Mouse (Mus musculus) embryonic facial prominence, embryonic 14.5 days (tissue): ENCODE data around the gene Drd5. TPM values are rescaled to one million over a fixed set of nuclear protein-coding genes. Genes with fewer than 3 reads are reported as not detected.
A peak's percentile ranks its signal among the peaks of the same experiment; 100 is the strongest.

Source experiments
- ATAC-seq: fragments of 200-750 bp; cut with Nextera tagmentation; 2 replicates; pipeline ENCODE4 v1.8.0; 2017; ENCODE audit warnings: low read depth, moderate number of reproducible peaks, moderate TSS enrichment
- DNase-seq: peaks from one replicate; pipeline ENCODE4 v3.0.0-alpha.2; 2015; ENCODE audit warnings: low spot score
- H3K27ac ChIP-seq: fragments of 300-500 bp; sonication (generic); replicated peaks from 2 replicates; pipeline ENCODE4 v1.5.1; 2014; ENCODE audit warnings: low read depth, mild to moderate bottlenecking, low read length, moderate library complexity
- H3K27me3 ChIP-seq: fragments of 300-500 bp; sonication (generic); replicated peaks from 2 replicates; pipeline ENCODE4 v1.6.1; 2014; ENCODE audit warnings: low read length; ENCODE audit not compliant: control insufficient read depth, insufficient read depth
- H3K36me3 ChIP-seq: fragments of 300-500 bp; sonication (generic); 2 replicates; pipeline ENCODE4 v1.6.1; 2014; ENCODE audit warnings: low read length, mixed read lengths; ENCODE audit not compliant: control insufficient read depth, insufficient read depth
- H3K4me1 ChIP-seq: fragments of 300-500 bp; sonication (generic); 2 replicates; pipeline ENCODE4 v1.6.1; 2014; ENCODE audit warnings: antibody characterized with exemption, low read length; ENCODE audit not compliant: control insufficient read depth, insufficient read depth
- H3K4me2 ChIP-seq: fragments of 300-500 bp; sonication (generic); 2 replicates; pipeline ENCODE4 v1.6.1; 2014; ENCODE audit warnings: low read depth, mild to moderate bottlenecking, low read length, moderate library complexity, mixed read lengths
- H3K4me3 ChIP-seq: fragments of 300-500 bp; sonication (generic); 2 replicates; pipeline ENCODE4 v1.5.1; 2014; ENCODE audit warnings: low read depth, mild to moderate bottlenecking, low read length
- H3K9ac ChIP-seq: fragments of 300-500 bp; sonication (generic); 2 replicates; pipeline ENCODE4 v1.6.1; 2014; ENCODE audit warnings: low read depth, mild to moderate bottlenecking, low read length, moderate library complexity, mixed read lengths
- H3K9me3 ChIP-seq: fragments of 300-500 bp; sonication (generic); 2 replicates; pipeline ENCODE4 v1.6.1; 2016; ENCODE audit warnings: low read length; ENCODE audit not compliant: control insufficient read depth
- WGBS: fragments of 180-500 bp; shearing (Covaris S2); extraction: QIAGEN DNeasy Blood & Tissue Kit; methylation state at CpG from one replicate; pipeline ENCODE4 v1.1.7; 2014; 5-methylcytosine and 5-hydroxymethylcytosine counted together
- polyA plus RNA-seq: library from polyadenylated mRNA; unstranded; fragments of >200 nt; fragmentation: Nextera tagmentation; extraction: Ambion mirVana; gene quantifications from 2 replicates; pipeline ENCODE4 v1.2.1, GENCODE M21; 2014

Drd5 gene
- polyA plus RNA-seq = not detected in 2 replicates

GRCm38 (mm10) chr5:38318966-38319786 lies at the start of gene Drd5:
Gene Drd5, plus strand, starts transcription at chr5:38319367.
- H3K4me1 ChIP-seq = no peaks in the 10 kb centered on the region
- DNase-seq (no peak), ATAC-seq (peak; percentile 44; the same call in 1 of the 2 replicates)
- WGBS = 2% methylated on average over 25 of the region's 67 CpGs
- H3K9ac ChIP-seq = peak within 1 kb of the TSS; percentile 51; the same call in 1 of the 2 replicates
- H3K36me3 ChIP-seq = no peaks in the 10 kb centered on the region
- peak within 1 kb of the TSS; percentile 81 for H3K4me2 ChIP-seq
- H3K27ac ChIP-seq = no peak within 1 kb of the TSS
- peak within 1 kb of the TSS; percentile 44 for H3K4me3 ChIP-seq
- peaks cover 44% of the 10 kb centered on the region for H3K27me3 ChIP-seq
- peaks cover 6% of the 10 kb centered on the region; the same call in 1 of the 2 replicates for H3K9me3 ChIP-seq

GRCm38 (mm10) chr5:38270942-38271341 lies 48.2 kb upstream of the Drd5 start:
- H3K4me3 ChIP-seq = no peak overlapping the region
- 92% methylated on average over 3 of the region's 3 CpGs for WGBS
- no peak for ATAC-seq
- no peak overlapping the region for H3K27ac ChIP-seq
- no peak for DNase-seq
- no peaks in the 10 kb centered on the region for H3K9me3 ChIP-seq
- H3K9ac ChIP-seq = no peak overlapping the region
- no peak overlapping the region for H3K4me2 ChIP-seq
- H3K36me3 ChIP-seq = peaks cover 39% of the 10 kb centered on the region
- H3K4me1 ChIP-seq = no peaks in the 10 kb centered on the region
- H3K27me3 ChIP-seq = peaks cover 21% of the 10 kb centered on the region

DNA sequence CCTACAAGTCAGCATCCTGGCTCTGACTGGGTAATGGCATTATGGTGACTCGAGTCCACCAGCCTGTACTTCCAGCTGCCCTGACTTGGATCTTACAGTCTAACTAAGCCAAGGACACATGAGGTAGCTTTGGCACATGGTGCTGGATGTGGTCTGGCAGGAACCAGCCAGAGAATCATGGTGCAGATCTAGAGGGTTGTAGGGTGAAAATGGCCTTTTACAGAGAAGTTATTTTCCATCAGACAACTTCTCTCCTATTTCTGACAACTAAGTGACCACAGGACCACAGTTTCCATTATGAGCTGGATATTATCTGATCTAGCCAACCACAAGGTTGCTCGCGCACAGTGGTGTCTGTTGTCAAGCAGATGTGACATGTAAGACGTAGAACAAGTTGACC lies 45.3 kb upstream of the Drd5 start:
- H3K27ac ChIP-seq = no peak overlapping the region

DNA sequence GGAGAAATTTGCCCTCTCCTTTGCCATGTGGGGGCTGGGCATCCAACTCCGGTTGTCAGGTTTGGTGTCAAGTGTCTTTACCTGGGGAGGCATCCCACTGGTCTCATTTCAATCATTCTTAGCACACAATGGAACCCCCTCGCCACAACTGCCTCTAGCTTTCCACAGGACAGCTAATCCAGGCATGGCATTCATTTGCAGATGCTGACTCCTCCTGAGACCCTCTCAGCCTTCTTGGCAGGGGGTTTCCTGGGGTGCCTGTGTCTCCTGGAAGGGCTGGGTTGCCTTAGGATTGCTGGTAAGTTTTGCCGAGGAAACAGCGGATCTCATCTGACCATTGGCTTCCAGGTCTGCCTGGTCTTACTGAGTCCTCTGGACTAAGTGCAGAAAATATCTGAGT lies 43.4 kb upstream of the Drd5 start, which contains the start of gene Otop1:
TSS of gene Otop1 (plus strand) at position 202 of the 400 bp plus-strand sequence.
- H3K4me1 ChIP-seq = no peaks in the 10 kb centered on the region
- H3K4me3 ChIP-seq = peak within 1 kb of the TSS; percentile 18
- H3K4me2 ChIP-seq = peak within 1 kb of the TSS; percentile 36
- DNase-seq = no peak
- H3K36me3 ChIP-seq = no peaks in the 10 kb centered on the region
- no peak for ATAC-seq
- no peak within 1 kb of the TSS for H3K27ac ChIP-seq
- WGBS = 6% methylated on average over 4 of the region's 4 CpGs
- H3K9ac ChIP-seq = no peak within 1 kb of the TSS
- no peaks in the 10 kb centered on the region for H3K9me3 ChIP-seq
- peaks cover 56% of the 10 kb centered on the region for H3K27me3 ChIP-seq

More for the DNA sequence above, 45.3 kb upstream of the Drd5 start:
- ATAC-seq (no peak), DNase-seq (no peak)
- H3K9ac ChIP-seq = no peak overlapping the region
- H3K4me2 ChIP-seq = no peak overlapping the region
- peaks cover 48% of the 10 kb centered on the region for H3K27me3 ChIP-seq
- no peaks in the 10 kb centered on the region for H3K4me1 ChIP-seq
- WGBS = 88% methylated on average over 4 of the region's 4 CpGs
- peaks cover 14% of the 10 kb centered on the region; the same call in 1 of the 2 replicates for H3K36me3 ChIP-seq
- H3K9me3 ChIP-seq = no peaks in the 10 kb centered on the region
- no peak overlapping the region for H3K4me3 ChIP-seq

- Histone ChIP-seq H3K9me3 (no peaks in the 10 kb centered on the region), H3K9ac (no peak overlapping the region), H3K36me3 (no peaks in the 10 kb centered on the region), H3K4me2 (peak overlapping the region; percentile 36), H3K27me3 (peaks cover 56% of the 10 kb centered on the region), H3K4me1 (no peaks in the 10 kb centered on the region), H3K27ac (no peak overlapping the region), H3K4me3 (peak overlapping the region; percentile 18)
- ATAC-seq = no peak
- DNase-seq = no peak
- 2% methylated on average over 17 of the region's 19 CpGs for WGBS
These were observed 42.7 kb upstream of the Drd5 start for GRCm38 (mm10) chr5:38276451-38276850.

DNA sequence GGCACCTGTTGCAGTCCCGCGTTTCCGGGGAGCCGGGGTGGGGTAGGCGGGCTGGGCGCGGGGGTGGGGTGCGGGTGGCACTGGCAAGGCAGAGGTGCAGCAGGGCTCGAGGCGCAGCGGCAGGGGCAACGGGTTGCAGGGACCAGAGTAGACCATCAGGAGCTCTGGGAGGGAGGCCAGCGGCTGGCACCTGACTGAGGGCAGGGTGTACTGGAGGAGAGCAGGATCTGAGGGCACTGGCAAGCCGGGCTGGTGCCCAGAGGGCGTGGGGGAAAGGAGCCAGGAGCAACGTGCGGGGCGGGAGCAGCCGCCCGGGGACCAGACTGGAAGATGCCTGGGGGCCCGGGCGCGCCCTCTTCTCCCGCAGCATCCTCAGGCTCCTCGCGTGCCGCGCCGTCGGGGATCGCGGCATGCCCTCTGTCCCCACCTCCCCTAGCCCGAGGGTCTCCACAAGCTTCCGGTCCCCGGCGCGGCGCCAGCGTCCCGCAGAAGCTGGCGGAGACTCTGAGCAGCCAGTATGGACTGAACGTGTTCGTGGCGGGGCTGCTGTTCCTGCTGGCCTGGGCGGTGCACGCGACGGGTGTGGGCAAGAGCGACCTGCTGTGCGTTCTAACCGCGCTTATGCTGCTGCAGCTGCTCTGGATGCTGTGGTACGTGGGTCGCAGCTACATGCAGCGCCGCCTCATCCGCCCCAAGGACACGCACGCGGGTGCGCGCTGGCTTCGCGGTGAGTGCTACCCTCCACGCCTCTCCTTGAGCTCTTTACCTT lies 41.9 kb upstream of the Drd5 start:
- 3% methylated on average over 23 of the region's 65 CpGs for WGBS
- H3K4me1 ChIP-seq = no peaks in the 10 kb centered on the region
- ATAC-seq (no peak), DNase-seq (no peak)
- peak overlapping the region; percentile 54 for H3K4me2 ChIP-seq
- H3K9ac ChIP-seq = peak overlapping the region; percentile 17; the same call in 1 of the 2 replicates
- peaks cover 56% of the 10 kb centered on the region for H3K27me3 ChIP-seq
- H3K27ac ChIP-seq = no peak overlapping the region
- peak overlapping the region; percentile 32 for H3K4me3 ChIP-seq
- H3K36me3 ChIP-seq = no peaks in the 10 kb centered on the region
- no peaks in the 10 kb centered on the region for H3K9me3 ChIP-seq

- 13% methylated on average over 12 of the region's 12 CpGs for WGBS
- peak overlapping the region; percentile 54 for H3K4me2 ChIP-seq
- ATAC-seq (no peak), DNase-seq (no peak)
- no peak overlapping the region for H3K9ac ChIP-seq
- no peaks in the 10 kb centered on the region for H3K36me3 ChIP-seq
- no peak overlapping the region for H3K27ac ChIP-seq
- no peaks in the 10 kb centered on the region for H3K9me3 ChIP-seq
- no peaks in the 10 kb centered on the region for H3K4me1 ChIP-seq
- H3K27me3 ChIP-seq = peaks cover 56% of the 10 kb centered on the region
- H3K4me3 ChIP-seq = no peak overlapping the region
These were observed 41.1 kb upstream of the Drd5 start for GRCm38 (mm10) chr5:38277936-38278600.

- Histone ChIP-seq H3K27me3 (peaks cover 44% of the 10 kb centered on the region), H3K9ac (no peak overlapping the region), H3K27ac (no peak overlapping the region), H3K9me3 (no peaks in the 10 kb centered on the region), H3K4me3 (no peak overlapping the region), H3K4me1 (no peaks in the 10 kb centered on the region), H3K36me3 (no peaks in the 10 kb centered on the region), H3K4me2 (no peak overlapping the region)
- ATAC-seq (no peak), DNase-seq (no peak)
- WGBS = 29% methylated on average over 1 of the region's 1 CpGs
These were observed 39.1 kb upstream of the Drd5 start for GRCm38 (mm10) chr5:38280075-38280474.
